Mouse (Mus musculus): ENCODE measurements around the gene Tubb2b. TPM values are rescaled to one million over a fixed set of nuclear protein-coding genes. Genes with fewer than 3 reads are reported as not detected.

The Tubb2b gene
- not detected in 2 replicates for total RNA-seq (2017)

DNA sequence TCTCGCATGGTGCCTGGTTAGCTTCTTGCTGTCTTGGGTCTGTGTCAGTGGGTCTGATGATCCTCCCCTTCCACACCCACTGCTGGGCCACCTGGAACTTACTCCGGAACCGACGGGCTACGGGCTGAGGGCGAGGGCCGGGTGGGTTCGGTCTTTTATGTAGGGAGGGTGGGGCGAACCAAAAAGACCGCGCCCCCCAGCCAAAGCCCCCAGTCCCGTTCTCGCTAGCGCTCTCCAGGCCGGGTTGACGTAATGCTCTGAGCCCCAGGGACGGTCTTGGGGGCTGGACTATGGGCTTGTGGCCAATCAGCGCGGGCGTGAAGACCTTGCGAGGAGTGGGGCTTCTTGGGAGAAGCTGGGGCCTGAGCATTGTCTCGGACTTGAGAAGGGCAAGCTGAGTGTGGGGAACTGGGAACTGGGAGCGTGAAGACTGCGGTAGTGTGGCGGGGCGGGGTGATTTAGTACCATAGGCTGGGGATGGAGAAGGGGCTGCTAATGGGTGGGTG is at the start of gene Tubb2b:
TSS of gene Tubb2b (minus strand) at position 241 of the 506 bp plus-strand sequence.
- ATAC-seq (replicated peaks; ENCODE audit: low read depth, poor library complexity, severe bottlenecking), result peak; percentile 51

- ATAC-seq (replicated peaks; ENCODE audit: low read depth, poor library complexity, severe bottlenecking), result no peak
Observed at GRCm38 (mm10) chr13:34174025-34174424, 43.8 kb upstream of the Tubb2b start.

DNA sequence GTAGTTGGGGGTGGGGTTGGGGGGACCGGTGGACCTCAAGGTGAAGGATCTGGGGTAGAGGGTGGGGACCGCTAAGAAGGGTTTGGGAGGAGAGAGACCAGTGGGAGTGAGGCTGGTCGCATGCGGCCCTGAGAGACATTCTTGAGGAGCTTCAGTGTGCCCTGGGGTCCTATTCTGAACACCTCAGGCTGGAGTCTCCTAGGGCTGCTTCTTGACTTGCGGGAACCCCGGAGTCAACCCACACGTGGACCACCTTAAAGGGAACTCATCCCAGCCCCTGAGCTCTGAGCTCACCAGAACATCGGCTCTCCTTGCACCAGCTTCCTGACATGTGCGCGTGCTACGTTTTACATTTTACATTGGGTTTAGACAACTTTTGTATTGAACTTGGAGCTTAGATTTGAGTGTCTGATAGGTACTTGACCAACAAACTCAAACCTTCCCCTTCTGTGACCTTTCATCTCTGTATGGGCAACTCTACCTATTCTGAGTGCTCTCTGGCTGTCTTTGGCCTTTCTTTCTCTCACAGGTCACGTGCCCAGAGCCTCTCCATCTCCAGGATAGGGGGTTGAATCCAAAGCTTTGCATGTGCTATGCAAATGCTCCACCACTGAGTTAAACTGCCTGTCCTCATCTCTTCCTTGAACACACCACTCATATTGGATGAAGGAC is 33.2 kb upstream of the Tubb2b start:
- ATAC-seq (replicated peaks; ENCODE audit: low read depth, poor library complexity, severe bottlenecking), result no peak

DNA sequence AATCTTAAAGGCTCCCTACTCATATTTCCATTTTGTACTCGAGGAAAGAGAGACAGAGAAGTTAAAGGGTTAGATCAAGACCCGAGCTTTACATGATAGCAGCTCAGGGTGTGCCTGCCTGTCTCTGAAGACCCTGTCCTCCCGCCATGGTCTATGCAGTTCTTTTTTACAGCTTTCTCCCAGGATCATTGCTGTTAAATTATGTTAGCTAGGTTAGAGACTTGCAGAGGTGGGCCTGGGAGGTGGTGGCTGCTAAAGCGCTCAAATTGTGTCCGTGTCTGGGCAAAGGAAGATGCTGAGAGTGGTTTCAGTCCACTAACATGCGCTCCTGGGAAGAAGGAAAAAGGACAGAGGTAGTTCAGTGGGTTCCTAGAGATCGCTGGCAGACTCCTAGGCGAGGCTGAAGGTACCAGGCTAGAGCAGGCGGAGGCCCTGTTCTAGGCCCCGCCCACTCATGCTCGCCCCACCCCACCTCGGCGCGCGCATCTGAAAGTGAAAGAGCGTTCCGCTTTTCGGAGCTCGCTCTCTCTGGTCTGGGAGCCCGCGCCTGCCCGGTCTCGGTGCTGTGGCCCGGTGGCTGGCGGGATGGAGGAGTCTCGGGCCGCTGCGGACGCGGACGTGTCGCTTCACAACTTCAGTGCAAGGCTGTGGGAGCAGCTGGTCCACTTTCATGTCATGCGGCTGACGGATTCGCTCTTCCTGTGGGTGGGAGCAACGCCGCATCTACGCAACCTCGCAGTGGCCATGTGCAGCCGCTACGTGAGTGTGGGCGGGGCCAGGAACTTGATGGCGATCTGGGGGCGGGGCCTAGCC is 32.4 kb upstream of the Tubb2b start, which contains the start of gene Psmg4:
TSS of gene Psmg4 (plus strand) at position 474 of the 813 bp plus-strand sequence.
- peak; percentile 91 for ATAC-seq (replicated peaks; ENCODE audit: low read depth, poor library complexity, severe bottlenecking)

- ATAC-seq (replicated peaks; ENCODE audit: low read depth, poor library complexity, severe bottlenecking), result no peak
Observed at GRCm38 (mm10) chr13:34159926-34160325, 29.7 kb upstream of the Tubb2b start.

GRCm38 (mm10) chr13:34157596-34158157 is 27.4 kb upstream of the Tubb2b start:
- no peak for ATAC-seq (replicated peaks; ENCODE audit: low read depth, poor library complexity, severe bottlenecking)

GRCm38 (mm10) chr13:34156840-34157185 is 26.5 kb upstream of the Tubb2b start:
- ATAC-seq (replicated peaks; ENCODE audit: low read depth, poor library complexity, severe bottlenecking), result no peak

DNA sequence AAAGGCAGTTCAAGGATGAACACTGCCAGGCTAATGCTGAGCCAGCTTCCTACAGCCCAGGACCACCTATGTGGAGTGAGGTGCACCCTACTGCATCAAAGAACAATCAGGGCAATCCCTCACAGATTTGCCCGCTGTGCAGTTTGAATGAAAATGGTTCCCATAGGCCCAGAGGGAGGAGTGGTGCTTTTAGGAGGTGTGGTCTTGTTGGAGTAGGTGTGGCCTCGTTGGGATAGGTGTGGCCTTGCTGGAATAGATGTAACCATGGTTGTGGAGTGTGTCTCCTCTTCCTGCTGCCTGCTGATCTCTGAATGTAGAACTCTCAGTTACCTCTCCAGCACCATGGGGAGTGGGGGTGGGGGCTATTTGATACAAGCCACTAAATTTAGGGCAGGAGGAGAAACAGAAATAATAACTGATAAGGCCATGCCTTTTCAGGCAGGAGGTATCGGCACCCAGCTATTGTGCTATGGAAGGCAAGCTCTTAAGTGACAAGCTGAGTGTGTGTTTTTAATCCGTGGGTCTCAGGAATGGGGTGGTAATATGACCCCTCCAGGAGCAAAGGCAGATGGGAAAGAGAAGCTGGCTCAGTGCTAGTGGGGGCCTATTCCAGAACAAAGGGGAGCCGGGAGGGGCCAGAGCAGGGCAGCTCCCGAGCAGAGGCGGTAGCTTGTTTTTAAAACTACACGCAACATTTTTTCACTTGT is 26.0 kb upstream of the Tubb2b start:
- peak; percentile 31; the same call in 1 of the 2 replicates for ATAC-seq (replicated peaks; ENCODE audit: low read depth, poor library complexity, severe bottlenecking)

- ATAC-seq (replicated peaks; ENCODE audit: low read depth, poor library complexity, severe bottlenecking), result peak; percentile 57
Observed at GRCm38 (mm10) chr13:34154931-34155272, 24.6 kb upstream of the Tubb2b start.

DNA sequence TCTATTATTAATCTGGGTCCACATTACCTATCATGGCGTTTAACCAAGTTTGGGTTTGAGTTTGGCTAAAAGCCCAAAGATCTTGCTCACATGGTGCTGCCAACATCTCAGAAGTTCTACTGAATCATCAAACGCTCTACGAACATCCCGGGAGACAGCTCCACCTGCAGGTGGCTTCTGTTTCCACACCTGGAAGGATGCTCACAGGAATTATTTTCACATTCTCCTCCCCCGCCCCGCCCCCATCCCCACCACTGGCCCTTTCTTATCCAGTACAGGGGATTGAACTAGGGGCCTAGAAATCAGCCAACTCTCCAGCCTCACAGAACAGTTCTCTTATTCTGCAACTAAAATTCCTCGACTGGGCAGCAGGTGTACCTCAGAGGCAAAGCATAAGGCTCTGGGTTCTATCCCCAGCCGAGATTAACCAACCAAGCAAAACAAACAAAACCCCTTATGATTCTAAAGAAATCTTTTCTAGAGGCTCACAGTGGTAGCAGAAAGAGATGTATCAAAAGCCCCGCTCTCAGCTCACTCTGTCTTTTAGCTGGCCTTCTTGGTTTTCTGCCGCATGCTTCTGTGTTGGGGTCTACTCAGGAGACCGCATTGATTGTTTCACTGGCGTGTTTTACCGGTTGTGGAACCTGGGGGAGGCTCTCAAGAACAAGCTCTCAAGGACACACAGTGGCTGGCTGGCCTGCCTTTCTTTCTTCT is 24.1 kb upstream of the Tubb2b start:
- ATAC-seq (replicated peaks; ENCODE audit: low read depth, poor library complexity, severe bottlenecking), result peak; percentile 77

GRCm38 (mm10) chr13:34153254-34154011 is 23.2 kb upstream of the Tubb2b start:
- no peak for ATAC-seq (replicated peaks; ENCODE audit: low read depth, poor library complexity, severe bottlenecking)

DNA sequence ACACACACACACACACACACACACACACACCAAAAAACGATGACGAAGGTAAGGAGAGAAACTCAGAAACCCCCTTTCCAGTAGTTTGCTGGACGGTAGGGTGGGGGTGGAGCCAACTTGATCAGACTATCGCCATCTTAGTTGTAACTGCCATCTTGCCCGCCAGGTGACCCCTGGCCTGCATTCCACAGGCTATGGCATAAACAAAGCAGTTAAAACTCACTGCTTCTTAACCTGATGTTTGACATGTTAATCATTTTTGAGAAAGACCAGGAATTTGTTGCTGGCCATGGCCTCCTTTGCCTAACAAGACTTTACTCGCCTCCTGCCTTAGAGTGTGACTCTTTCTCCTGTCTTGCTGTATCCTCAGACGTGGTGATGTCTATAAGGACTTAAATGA is 22.4 kb upstream of the Tubb2b start:
- ATAC-seq (replicated peaks; ENCODE audit: low read depth, poor library complexity, severe bottlenecking), result no peak

- no peak for ATAC-seq (replicated peaks; ENCODE audit: low read depth, poor library complexity, severe bottlenecking)
Observed at GRCm38 (mm10) chr13:34151425-34151824, 21.2 kb upstream of the Tubb2b start.

DNA sequence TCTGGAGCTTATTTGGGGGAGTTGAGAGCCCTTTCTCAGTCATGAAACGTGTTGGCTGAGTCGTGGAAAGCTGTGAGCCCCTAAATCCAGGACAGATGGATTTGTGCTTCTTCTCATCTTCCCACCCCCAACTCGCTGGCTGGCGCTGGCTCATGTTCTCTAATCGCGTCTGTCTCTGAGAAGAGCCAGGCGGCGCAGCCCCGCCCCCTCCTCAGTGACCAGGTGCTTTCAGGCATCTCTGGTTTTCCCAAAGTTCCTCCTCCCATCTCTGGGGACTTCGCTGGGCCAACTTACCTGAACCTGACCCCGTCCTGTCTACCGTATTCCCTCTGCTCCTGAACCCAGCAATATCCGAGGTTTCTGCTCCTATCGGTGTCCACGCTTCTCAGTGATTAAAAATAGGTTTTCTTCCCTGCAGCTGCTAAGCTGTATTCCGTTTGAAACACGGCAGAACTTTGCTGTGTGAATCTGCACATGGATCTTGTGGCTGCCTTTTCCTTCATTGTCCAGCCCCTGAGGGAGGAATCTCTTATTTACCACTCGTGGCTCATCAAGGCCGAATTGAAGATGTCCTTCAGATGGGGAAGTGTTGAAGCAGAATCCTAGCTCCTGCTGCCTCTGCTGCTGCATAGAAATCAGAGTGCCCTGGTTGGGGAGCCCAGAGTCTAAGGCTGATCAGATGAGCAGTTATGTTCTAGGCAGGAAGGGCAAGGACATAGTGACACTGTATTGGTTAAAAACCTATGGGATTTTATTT is 20.2 kb upstream of the Tubb2b start:
- ATAC-seq (replicated peaks; ENCODE audit: low read depth, poor library complexity, severe bottlenecking), result no peak

DNA sequence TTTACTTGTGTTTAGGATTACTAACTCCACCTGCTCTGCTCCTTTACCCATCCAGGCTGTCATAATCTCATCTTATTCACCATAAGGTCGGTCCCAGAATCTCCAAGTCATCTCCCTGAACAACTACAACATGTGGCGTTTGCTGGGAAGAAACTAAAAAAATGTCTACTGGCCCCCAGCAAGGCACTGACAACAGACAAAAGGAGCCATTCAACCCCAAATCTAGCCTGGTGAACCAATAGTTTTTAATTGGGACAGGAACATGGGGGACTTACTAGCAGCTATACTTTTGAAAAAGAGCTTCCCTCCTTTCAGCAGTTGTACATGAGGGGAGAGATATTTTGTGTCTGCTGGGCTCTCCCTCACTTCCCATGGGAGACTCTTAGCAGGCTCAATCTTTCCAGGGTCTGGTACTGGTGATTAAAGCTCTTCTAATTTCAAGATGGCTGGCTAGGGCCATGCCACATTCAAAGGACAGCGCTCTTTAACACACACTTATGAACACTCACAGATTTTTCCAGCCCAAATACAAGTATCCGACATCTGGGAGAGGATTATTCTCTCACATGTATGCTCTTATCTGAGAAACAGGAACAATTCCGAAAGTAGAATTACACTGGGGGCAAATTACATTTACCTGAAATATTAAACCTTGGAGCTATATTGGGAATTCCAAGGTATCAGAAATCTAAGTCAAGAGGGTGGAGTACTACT is 19.4 kb upstream of the Tubb2b start:
- no peak for ATAC-seq (replicated peaks; ENCODE audit: low read depth, poor library complexity, severe bottlenecking)

DNA sequence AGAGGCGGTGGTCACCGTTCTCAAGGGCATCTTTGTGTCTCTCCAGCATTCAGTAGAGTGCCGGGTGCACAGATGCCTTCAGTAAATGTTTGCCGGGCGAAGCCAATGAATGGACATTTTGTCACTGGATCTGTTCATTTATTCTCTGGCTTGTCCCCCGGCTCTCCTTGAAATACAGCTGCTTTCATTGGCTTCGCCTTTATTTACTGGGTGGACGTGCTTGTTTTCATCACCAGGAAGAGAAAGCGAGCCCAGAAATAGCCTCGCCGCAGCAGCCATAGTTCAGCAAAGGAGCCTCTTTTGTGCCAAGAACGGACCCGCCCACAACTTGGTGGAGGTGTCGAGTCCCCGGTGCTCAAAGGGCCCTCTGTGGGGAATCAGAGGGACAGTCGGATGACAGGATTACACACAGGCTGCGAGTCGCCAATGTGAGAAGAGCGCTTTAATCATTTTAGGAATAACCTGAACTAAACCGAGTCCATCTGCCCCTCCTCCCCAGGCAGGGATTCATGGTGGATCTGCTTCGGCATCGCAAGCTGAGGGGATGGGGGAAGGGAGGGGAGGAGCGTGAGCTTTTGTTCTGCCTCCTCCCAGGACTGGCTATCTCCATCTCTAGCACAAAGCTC is 18.6 kb upstream of the Tubb2b start:
- peak; percentile 83 for ATAC-seq (replicated peaks; ENCODE audit: low read depth, poor library complexity, severe bottlenecking)

- no peak for ATAC-seq (replicated peaks; ENCODE audit: low read depth, poor library complexity, severe bottlenecking)
Observed at GRCm38 (mm10) chr13:34148181-34148580, 17.9 kb upstream of the Tubb2b start.

Data from common myeloid progenitor, adult 5-6 weeks (primary cell).